Mouse (Mus musculus) heart, adult 11 months (tissue): ENCODE results near the gene Slc7a9.

Source experiments
- DNase-seq: peaks from one replicate; pipeline ENCODE4 v3.0.0; 2022

Gene Slc7a9

DNA sequence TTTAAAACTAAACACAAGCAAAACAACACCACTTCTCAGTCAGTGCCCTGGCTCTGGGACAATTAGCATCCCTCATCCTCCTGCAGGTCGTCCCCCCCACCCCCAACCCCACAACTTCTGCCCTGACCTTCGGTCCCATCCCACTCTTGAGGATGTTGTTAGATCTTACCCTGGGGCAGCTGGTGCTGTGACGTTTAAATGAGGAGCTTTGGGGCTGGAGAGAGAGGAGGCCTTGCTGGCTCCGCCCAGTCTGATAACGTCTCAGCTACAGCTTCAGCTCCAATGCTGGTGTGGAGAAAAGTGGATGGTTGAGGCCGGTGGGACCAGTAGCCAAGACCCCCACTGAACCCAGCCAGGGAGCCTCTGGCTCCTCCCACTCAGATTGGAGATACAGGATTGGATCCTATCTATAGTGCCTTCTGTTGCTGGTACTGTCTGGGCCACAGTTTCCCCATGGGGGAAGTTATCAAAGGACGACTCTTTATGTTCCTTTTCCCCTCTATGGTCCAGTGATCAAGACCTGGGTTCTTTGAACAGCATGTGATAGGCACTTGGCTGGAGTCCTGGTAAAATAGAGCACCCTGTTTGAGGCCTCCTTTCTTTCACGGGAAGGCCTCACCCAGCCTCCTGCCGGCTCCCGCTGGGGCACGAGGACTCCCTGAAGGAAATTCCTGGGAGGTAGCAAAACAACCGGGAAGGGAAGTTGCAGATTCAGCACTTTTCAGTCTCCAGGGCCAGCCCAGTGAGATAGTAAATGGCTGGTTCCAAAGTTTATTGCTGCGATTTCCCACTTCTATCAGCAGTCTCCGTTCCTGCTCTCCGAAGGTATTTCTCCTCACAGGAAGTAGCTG is at the start of gene Slc7a9:
TSS of gene Slc7a9 (plus strand) at position 801 of the 851 bp plus-strand sequence.
- DNase-seq: no peak

DNA sequence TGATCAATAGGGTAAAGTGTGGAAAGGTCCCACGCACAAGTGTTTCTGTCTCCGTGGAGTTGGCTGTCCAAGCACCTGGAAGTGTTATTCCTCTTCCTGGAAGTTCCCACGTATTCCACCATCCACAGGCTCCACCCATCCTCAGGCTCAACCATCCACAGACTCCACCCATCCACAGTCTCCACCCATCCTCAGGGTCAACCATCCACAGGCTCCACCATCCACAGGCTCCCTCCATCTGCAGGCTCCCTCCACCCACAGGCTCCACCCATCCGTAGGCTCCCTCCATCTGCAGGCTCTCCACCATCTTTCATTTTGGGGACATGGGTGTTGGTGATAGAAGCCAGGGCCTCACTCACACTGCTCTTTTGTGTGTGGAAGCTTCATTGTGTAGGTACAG is 47.4 kb upstream of the Slc7a9 start:
- DNase-seq: no peak

- no peak for DNase-seq
Observed at GRCm38 (mm10) chr7:35415226-35415625, 33.4 kb upstream of the Slc7a9 start.

GRCm38 (mm10) chr7:35415801-35416653 is 32.6 kb upstream of the Slc7a9 start:
- no peak for DNase-seq

- no peak for DNase-seq
Observed at GRCm38 (mm10) chr7:35416654-35416948, 32.0 kb upstream of the Slc7a9 start.

- DNase-seq: no peak
Observed at GRCm38 (mm10) chr7:35423071-35423470, 25.5 kb upstream of the Slc7a9 start.

- no peak for DNase-seq
Observed at GRCm38 (mm10) chr7:35428146-35428545, 20.4 kb upstream of the Slc7a9 start.

DNA sequence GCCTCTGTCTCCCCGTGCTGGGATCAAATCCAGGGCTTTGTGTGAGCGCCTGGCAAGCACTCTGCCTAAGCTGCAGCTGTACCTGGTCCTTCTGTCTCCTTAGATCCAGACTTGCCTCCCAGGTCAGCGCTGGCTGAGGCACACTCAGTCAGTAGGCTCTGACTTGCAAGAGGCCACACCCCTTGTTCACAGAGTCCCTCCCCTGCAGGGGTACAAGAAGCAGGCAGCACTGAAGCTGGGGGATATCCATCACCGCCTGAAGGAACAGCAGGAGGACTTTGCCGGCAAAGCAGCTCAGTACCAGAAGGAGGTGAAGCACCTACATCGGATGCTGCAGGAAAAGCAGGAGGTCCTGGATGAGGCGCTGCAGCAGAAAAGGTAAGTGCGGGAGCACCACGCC is 13.3 kb upstream of the Slc7a9 start:
- no peak for DNase-seq

DNA sequence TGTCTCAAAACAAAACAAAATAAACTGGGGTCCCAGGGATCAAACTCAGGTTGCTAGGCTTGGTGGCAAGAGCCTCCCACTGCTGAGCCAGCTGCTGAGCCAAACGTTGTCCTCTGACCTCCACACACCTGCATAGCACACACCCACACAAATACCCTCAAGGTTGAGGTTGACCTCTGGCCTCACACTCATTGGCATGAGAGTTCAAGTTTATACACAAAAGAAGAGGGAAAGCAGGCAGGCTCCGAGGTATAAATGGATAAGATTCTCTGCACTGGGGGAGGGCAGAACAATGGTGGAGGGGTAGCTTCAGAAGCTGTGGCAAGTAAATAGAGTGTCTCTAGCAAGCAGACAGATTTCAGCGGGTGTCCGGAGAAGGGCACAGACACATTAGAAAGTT is 1.1 kb upstream of the Slc7a9 start:
- no peak for DNase-seq

GRCm38 (mm10) chr7:35448867-35449266 is 271 bp downstream of the Slc7a9 start:
- DNase-seq: no peak

- DNase-seq: no peak
Observed at GRCm38 (mm10) chr7:35456091-35456814, 7.7 kb downstream of the Slc7a9 start.

GRCm38 (mm10) chr7:35460971-35461370 is 12.4 kb downstream of the Slc7a9 start:
- no peak for DNase-seq

GRCm38 (mm10) chr7:35465027-35465426 is 16.4 kb downstream of the Slc7a9 start:
- no peak for DNase-seq

- no peak for DNase-seq
Observed at GRCm38 (mm10) chr7:35467856-35468255, 19.3 kb downstream of the Slc7a9 start.

GRCm38 (mm10) chr7:35470794-35471193 is 22.2 kb downstream of the Slc7a9 start:
- no peak for DNase-seq

DNA sequence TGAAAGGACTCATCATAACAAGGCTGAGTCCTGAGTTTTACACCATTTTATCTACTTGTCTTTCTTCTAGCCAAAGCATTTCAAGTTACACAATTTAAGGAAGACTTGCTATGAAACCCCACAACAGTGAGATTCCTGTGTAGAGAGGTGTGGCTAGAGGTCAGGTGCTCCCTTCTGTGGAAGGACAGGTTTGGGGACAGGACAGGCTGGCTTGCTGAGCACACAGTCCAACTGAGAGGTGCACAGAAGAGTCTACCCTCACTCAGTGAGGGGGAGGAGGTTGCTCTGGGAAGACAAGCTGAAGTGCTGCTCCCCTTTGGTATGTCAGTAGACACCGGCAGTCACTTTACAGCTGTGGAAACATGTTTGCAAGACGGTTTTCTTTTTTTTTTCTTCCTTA is 27.9 kb downstream of the Slc7a9 start:
- DNase-seq: no peak

- DNase-seq: no peak
Observed at GRCm38 (mm10) chr7:35485126-35485525, 36.5 kb downstream of the Slc7a9 start.

- no peak for DNase-seq
Observed at GRCm38 (mm10) chr7:35486553-35486952, 38.0 kb downstream of the Slc7a9 start.

GRCm38 (mm10) chr7:35490186-35490585 is 41.6 kb downstream of the Slc7a9 start:
- no peak for DNase-seq

DNA sequence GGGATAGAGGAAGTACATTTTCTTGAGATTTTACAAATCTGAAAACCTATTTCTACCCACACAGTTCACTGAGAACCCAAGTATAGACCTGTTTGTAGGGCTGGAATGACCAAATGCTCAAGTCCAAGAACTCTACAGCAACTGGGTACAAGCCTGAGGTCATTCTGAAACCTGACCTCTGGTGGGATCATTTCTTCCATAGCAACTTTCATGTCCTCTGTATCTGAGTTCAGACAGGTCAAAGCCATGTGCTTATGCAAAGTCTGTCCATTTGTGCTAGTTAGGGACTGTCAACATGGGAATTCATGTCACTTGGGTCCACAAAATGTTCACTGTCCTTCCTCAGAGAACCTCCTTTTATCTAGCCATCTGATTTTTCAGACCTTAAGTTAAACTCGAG is 42.4 kb downstream of the Slc7a9 start:
- DNase-seq: no peak

- DNase-seq: no peak
Observed at GRCm38 (mm10) chr7:35497516-35497915, 48.9 kb downstream of the Slc7a9 start.

DNA sequence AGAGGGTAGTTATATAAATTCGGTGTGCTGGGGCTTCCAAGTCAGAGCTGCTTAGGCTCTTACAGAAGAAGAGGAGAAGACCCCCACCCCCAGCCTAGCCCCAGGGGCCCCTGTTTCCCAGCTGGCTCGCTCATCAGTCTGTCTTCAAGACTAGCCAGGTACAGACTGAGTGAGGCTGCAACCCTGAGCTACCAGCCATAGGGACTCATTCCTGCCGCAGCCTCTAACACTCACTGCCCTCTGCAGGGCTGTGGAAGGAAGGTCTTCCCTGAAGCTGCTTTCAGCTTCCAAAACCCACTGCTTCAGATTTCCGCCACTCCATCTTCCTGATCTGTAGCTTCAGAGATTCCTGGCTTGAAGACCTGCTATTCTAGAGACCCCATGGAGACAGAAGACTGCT is 53.4 kb downstream of the Slc7a9 start:
- peak; percentile 72 for DNase-seq
